In the genomic region with DNA sequence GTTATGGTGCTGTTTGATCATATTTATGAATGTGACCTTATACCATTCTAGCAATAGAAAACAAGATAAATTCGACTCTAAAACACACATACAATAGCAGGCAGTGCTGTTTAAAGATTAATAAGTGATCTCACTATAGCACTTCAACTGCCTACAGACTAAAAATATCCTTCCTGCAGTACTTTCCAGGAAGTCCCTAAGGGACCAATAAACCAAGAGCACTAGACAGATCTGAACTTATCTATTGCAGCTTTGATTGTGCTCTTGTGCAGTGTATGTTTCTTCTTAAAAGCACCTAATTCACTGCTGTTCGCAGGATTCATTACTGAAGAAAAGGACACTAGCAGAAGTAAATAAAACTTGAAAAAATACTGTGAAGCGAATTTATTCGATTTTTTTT, we compare ENCODE assay signal across 14 mouse cellular contexts.
"Had no signal": no experiment of that assay in that cellular context is flagged by ENCODE, and none has a peak within 500 bp of the region (broad histone marks: within the 10 kb centered on the region; RNA-seq: fewer than 3 reads in every experiment).

No protein-coding gene starts in this region.

- H3K9me3 ChIP-seq: limb, embryonic 13.5 days; stomach, embryonic 15.5 days had no signal

- H3K9ac ChIP-seq: limb, embryonic 13.5 days; liver, embryonic 14.5 days; stomach, embryonic 15.5 days had no signal

- ATAC-seq: inflammation-experienced regulatory T-cells, adult 6 months; intestine, postnatal 0 days had no signal

- H3K4me2 ChIP-seq: limb, embryonic 13.5 days; stomach, embryonic 15.5 days had no signal

- H3K27me3 ChIP-seq: limb, embryonic 13.5 days; stomach, embryonic 15.5 days had no signal

- H3K4me1 ChIP-seq: limb, embryonic 13.5 days; stomach, embryonic 15.5 days had no signal

- DNase-seq: kidney, adult 8-10 months; kidney, postnatal 10 days; kidney, postnatal 4 days; left cerebral cortex, postnatal 4 days; lung, adult 18-20 months; right cerebral cortex, postnatal 14 days; thymus, adult 2 months; thymus, postnatal 25 days had no signal

- H3K4me3 ChIP-seq: layer of hippocampus, adult 2 months; limb, embryonic 13.5 days; stomach, embryonic 15.5 days had no signal

- H3K36me3 ChIP-seq: limb, embryonic 13.5 days; stomach, embryonic 15.5 days had no signal

- H3K27ac ChIP-seq: layer of hippocampus, adult 2 months; limb, embryonic 13.5 days; liver, embryonic 14.5 days; stomach, embryonic 15.5 days had no signal
